Mouse (Mus musculus): ENCODE measurements around the gene Rps19. TPM values are rescaled to one million over a fixed set of nuclear protein-coding genes. Genes with fewer than 3 reads are reported as not detected.
"Not testable (repeated sequence)": the region's sequence is repeated elsewhere in the genome, so short reads cannot be mapped to it uniquely, and the experiment has no call there.

Rps19 gene
- total RNA-seq, 4 experiments from 2014 or later = 518 to 648 (median 579) TPM

DNA sequence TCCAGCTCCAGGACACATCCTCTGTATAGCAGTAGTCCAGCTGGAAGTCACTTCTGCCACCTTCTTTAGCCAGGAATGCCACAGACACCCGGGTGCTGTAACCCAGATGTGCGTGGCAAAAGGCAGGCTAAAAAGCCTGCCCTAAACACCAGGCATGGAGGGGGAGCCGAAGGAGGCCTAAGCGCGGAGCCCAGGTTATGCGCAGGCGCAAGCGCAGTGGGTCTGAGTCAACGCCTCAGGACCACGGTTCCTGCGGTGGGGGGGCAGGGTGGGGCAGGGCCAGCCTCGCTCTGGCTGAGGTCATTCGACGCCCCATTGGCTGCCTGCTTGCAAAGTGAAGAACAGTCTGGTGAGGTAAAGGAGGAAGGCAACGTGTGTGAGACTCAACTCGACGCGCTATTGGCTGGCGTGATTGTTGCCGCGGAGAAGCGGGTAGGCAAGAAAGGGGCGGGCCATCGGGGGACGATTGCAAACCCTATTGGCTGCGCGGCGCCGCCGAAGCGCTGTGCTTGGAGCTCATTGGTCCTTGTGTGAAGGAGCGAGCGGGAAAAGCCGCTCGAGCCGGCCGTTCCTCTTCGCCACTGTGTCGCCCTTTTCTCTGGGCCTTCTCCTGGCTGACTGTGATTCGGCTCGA lies 14.5 kb upstream of the Rps19 start, which contains the start of the genes Lypd4 and Dmrtc2:
TSS of gene Lypd4 (minus strand) at position 410 of the 634 bp plus-strand sequence.
TSS of gene Dmrtc2 (plus strand) at position 526 of the 634 bp plus-strand sequence.
- no peak for DNase-seq (ENCODE audit: low spot score in 2 of 2)

GRCm38 (mm10) chr7:24877588-24877987 lies 6.6 kb upstream of the Rps19 start:
- no peak for DNase-seq (ENCODE audit: low spot score in 2 of 2)

- no peak for DNase-seq (ENCODE audit: low spot score in 2 of 2)
Measured at GRCm38 (mm10) chr7:24879620-24880019, 4.6 kb upstream of the Rps19 start.

GRCm38 (mm10) chr7:24882416-24883199 lies 1.6 kb upstream of the Rps19 start:
- DNase-seq (ENCODE audit: low spot score in 2 of 2) = no peak

DNA sequence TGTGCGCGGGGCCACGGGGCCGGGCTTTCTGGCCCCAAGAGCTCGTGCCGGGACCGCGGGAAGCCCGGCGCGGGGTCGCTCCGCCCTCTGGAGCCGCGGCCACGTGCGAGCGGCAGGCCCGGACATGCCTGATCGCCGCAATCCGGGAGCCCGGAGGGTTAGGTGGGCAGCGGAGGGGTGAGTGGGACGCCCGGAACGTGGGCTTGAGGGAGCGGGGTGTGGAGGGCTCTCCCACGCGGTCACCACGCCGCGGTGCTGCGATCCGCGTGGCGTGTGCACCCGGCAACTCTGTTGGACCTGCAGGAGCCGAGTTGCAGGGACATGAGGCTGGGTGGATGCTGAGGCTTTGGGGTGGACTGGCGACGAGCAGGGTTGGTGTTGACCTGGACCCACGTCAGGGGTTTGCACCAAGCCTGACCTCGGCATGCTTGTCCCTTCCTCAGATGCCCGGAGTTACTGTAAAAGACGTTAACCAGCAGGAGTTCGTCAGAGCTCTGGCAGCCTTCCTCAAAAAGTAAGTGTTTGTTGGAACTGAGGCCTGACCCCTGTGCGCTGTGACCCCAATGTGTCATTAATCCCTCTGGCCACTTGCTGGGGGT lies 621 bp downstream of the Rps19 start:
- no peak for DNase-seq (ENCODE audit: low spot score in 2 of 2)

DNA sequence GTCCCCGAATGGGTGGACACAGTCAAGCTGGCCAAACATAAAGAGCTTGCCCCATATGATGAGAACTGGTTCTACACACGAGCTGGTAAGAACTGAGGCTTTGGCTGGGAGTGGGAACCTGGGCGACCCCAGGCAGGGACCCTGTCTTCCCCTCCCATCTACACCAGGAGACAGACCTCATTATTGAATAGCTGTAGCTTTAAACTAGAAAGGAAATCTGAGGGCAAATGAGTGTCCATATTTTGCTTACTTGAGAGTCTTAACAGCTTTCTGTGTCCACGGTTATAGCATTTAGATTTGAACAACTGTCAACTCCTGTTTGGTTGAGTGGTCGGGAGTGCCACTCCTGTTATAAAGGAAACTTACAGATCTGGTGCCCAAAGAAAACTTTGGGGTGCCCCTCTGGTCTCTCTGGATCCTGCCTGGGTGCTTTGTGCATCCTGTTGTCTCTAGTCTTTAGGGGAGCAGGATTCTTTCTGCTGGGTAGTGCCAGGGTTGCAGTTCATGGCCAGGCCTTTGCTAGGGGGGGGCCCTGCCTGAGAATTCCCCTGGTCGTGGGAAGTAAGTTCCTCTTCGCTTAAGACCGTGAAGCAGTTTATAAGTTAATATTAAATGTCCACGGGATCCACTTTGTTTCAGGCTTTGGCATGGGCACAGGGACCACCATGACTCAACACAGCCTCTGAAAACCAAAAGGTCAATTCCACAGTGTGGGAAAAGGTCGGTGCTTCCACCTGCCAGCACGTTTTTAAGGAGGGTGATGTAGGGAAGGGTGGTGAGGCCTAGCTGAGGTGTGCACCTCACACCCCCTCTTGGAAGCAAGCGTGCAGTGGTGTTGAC lies 1.5 kb downstream of the Rps19 start:
- DNase-seq (ENCODE audit: low spot score in 2 of 2) = no peak

DNA sequence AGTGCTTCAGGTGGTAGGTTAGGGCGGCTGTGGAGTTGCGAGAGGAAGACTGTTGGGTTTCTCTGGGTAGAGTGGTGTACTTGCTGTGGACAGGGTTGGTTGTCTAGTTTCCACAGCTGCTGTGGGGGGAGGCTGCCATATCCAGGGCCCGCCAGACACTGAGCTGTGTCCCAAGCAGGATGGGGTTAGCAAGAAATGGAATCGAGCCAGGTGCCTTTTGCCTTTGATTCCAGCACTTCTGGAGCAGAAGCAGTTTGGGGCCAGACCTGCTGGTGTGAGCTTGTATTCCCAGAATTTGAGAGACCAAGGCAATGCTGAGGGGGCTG lies 2.1 kb downstream of the Rps19 start:
- no peak for DNase-seq (ENCODE audit: low spot score in 2 of 2)

GRCm38 (mm10) chr7:24887096-24887495 lies 2.9 kb downstream of the Rps19 start:
- no peak for DNase-seq (ENCODE audit: low spot score in 2 of 2)

DNA sequence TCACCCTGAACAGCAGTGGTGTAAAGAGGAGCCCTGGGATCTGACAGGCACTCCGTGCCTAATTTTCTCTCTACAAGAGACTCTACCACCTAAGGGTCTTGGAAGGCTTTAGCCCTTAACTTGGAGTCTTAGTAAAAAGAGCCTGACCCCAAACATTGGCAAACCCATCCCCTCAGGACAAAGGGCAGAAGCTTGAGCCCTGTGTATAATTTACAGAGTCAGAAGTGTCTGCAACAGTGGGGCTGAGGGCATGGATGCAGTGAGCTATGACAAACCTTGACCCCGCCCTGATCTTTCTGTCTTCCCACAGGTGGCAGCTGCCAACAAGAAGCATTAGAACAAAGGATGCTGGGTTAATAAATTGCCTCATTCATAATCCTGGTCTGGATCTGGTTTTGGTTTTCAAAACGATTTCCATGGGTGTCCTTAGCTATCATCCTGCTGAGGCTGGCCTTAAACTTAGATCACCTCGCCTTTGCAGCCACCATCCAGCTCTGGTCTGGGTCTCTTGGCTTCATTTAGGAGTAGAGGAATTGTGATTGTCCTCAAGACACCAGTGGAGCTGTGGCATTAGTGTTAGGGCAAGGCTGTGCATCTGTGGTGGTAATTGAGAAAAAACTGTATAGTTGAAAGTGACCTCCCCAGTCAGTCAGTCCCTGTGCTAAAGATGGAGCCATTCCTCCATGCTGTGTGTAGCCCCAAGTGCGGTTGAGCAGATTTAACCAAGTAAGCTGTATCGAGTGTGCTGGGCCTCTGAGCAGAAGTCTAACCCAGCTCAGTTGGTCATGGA lies 5.5 kb downstream of the Rps19 start:
- DNase-seq (ENCODE audit: low spot score in 2 of 2) = no peak

DNA sequence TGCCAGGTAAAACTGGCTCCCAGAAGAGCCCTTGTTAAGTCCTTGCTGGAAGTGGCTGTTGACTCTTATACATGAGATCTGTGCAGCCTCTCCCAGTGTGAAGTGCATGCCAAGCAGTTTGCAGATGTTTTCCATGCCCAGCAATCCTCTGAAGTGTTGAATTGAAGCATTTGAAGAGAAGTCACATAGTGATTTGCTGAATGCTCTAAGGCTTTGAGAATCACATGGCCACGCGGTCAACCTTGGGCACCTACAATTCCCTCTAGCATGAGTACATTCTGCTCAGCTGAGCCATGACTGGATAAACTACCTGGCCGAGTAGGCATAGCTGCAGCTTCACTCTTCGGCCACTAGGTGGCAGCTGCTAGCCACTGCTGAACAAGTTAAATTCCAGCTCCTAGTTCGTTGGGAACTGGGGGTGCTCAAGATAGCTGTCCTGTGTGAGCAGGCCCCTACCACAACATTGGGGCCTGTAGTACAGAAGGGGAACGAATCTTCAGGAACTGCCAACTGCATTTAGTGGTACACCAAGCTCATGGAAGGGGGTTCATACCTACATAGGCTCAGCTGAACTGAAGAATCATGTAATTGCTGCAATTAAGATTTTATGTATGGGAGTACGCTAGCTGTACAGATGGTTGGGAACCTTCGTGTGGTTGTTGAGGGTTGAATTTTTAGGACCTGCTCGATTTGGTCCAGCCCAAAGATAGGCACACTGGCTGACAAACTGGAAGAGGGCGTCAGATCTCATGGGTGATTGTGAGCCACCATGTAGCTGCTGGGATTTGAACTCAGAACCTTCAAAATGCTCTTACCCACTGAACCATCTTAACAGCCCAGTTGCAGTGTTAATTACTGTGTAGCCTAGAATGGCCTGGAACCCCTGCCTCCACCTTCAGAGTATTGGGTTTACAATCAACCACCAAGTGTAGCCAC lies 6.4 kb downstream of the Rps19 start:
- peak; percentile 39 to 69 for DNase-seq (ENCODE audit: low spot score in 2 of 2)

- DNase-seq (ENCODE audit: low spot score in 2 of 2) = no peak
Measured at GRCm38 (mm10) chr7:24891241-24892124, 7.3 kb downstream of the Rps19 start.

- DNase-seq (ENCODE audit: low spot score in 2 of 2) = no peak
Measured at GRCm38 (mm10) chr7:24892125-24892583, 8.0 kb downstream of the Rps19 start.

GRCm38 (mm10) chr7:24895749-24896148 lies 11.6 kb downstream of the Rps19 start:
- DNase-seq (ENCODE audit: low spot score in 2 of 2) = not testable (repeated sequence)

DNA sequence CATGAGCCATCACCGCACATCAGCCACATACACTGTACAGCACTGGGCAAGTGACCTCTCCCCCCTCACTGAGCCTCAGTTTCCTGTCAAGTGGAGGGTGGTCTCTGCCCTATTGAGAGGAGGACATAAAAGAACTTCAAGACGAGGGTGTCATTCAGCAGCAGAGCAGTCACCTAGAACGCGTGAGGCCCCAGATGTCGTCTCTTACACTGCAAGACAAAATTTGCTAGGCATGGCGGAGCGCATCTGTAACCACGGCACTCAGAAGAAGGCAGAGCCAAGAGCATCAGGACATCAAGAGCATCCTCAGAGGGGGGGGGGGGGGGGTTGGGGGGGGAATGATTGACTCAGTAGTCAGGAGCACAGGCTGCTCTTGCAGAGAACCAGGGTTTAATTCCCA lies 12.1 kb downstream of the Rps19 start:
- DNase-seq (ENCODE audit: low spot score in 2 of 2) = no peak

DNA sequence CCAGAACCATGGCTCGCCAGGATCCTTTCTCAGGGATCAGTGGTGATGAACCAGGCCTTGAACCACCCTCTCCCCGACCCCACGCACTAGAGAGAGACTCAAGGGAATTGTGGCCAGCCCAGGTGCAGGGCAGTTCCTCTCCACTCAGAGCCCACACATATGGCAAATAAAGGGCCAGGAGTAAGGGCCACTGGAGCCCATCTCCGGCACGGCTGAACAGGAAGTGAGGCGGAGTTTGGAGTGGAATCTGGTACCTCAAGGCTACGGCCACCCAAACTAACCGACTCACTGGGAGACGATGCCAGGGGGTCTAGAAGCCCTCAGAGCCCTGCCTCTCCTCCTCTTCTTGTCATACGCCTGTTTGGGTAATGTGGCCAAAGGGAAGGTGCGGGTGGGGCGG lies 13.1 kb downstream of the Rps19 start, which contains the start of gene Cd79a:
TSS of gene Cd79a (plus strand) at position 158 of the 400 bp plus-strand sequence.
- no peak for DNase-seq (ENCODE audit: low spot score in 2 of 2)

- no peak for DNase-seq (ENCODE audit: low spot score in 2 of 2)
Measured at GRCm38 (mm10) chr7:24897959-24898358, 13.8 kb downstream of the Rps19 start.

DNA sequence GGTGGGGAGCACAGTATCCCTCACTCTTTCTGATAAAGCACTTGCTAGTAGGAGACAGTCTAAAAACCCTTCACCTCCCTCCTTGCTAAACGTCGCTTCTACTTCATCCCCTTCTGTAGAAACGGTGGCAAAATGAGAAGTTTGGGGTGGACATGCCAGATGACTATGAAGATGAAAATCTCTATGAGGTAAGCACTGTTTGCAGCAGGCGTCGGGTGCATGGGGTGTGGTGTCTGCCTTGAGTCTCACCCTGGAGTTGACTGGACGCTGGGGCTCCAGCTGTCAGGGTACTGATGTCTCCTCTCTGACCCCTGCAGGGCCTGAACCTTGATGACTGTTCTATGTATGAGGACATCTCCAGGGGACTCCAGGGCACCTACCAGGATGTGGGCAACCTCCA lies 16.9 kb downstream of the Rps19 start:
- DNase-seq (ENCODE audit: low spot score in 2 of 2) = no peak

DNA sequence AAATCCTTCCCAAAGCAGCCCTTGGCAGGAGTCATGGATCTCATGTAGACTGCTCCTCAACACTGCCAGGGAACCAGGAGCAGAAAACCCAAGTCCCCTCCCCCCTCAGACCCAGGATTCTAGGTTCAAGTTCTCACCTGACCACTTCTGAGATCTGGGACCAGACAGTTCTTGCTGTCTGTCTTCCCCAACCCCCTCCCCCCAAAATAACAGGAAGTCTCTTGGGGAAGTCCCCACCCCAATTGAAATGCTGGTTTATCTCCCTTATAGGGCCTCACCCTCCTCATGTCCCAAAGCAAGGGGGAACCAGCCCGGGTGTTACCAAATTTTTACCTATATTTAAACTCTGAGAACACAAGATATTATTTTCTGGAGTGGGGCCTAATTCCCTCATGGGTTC lies 17.7 kb downstream of the Rps19 start:
- no peak for DNase-seq (ENCODE audit: low spot score in 2 of 2)

- DNase-seq (ENCODE audit: low spot score in 2 of 2) = no peak
Measured at GRCm38 (mm10) chr7:24902264-24902629, 18.1 kb downstream of the Rps19 start.
